Comparison of ENCODE assay signal across 18 mouse cellular contexts in genomic region chr9:59163390-59163976, GRCm38 (mm10).
DNase-seq lines count a peak whose midpoint lies in the region; ATAC-seq and TF ChIP-seq lines count a peak whose summit lies in the region.
"Had no signal": no experiment of that assay in that cellular context is flagged by ENCODE, and none has a peak within 500 bp of the region (broad histone marks: within the 10 kb centered on the region; RNA-seq: fewer than 3 reads in every experiment).

No protein-coding gene starts in this region.

- H3K27ac ChIP-seq in hindbrain, embryonic 10.5 days, result peak overlapping the region; percentile 62
- peak overlapping the region; percentile 72 for H3K27ac ChIP-seq in midbrain, embryonic 12.5 days (replicated peaks)
- peak overlapping the region; percentile 75 for H3K27ac ChIP-seq in neural tube, embryonic 14.5 days (ENCODE audit: low read depth, low read length)
- H3K27ac ChIP-seq in kidney, embryonic 14.5 days (ENCODE audit: low read depth, low read length), result no peak overlapping the region
- no peak overlapping the region for H3K27ac ChIP-seq in left cerebral cortex, adult 2 months

- no peak overlapping the region for H3K4me2 ChIP-seq in midbrain, embryonic 12.5 days (replicated peaks)
- H3K4me2 ChIP-seq in neural tube, embryonic 14.5 days (ENCODE audit: low read depth, low read length), result no peak overlapping the region
- no peak overlapping the region for H3K4me2 ChIP-seq in kidney, embryonic 14.5 days (replicated peaks; ENCODE audit: low read depth, low read length)
- H3K4me2 ChIP-seq: heart, embryonic 11.5 days had no signal

- TF ChIP-seq CTCF in left cerebral cortex, adult 2 months (IDR thresholded peaks at IDR 0.05), result no peak

- no peak overlapping the region for H3K9ac ChIP-seq in midbrain, embryonic 12.5 days (replicated peaks)
- H3K9ac ChIP-seq in neural tube, embryonic 14.5 days (replicated peaks; ENCODE audit: low read depth, low read length), result no peak overlapping the region
- no peak overlapping the region for H3K9ac ChIP-seq in kidney, embryonic 14.5 days (ENCODE audit: low read depth, low read length)
- H3K9ac ChIP-seq: liver, postnatal 0 days had no signal

- no peaks in the 10 kb centered on the region for H3K9me3 ChIP-seq in hindbrain, embryonic 10.5 days
- H3K9me3 ChIP-seq in midbrain, embryonic 12.5 days, result no peaks in the 10 kb centered on the region
- no peaks in the 10 kb centered on the region for H3K9me3 ChIP-seq in neural tube, embryonic 14.5 days (ENCODE audit: control insufficient read depth, low read length)
- H3K9me3 ChIP-seq in kidney, embryonic 14.5 days (ENCODE audit: control insufficient read depth, low read length), result no peaks in the 10 kb centered on the region
- H3K9me3 ChIP-seq: G1E had no signal

- peak; percentile 85 for ATAC-seq in midbrain, embryonic 12.5 days (ENCODE audit: low FRiP score, low read depth)
- ATAC-seq in neural tube, embryonic 14.5 days (ENCODE audit: low read depth), result peak; percentile 87
- ATAC-seq in kidney, embryonic 14.5 days (ENCODE audit: low FRiP score, low TSS enrichment), result no peak
- ATAC-seq: liver, postnatal 0 days had no signal

- no peak overlapping the region for H3K4me3 ChIP-seq in hindbrain, embryonic 10.5 days
- no peak overlapping the region for H3K4me3 ChIP-seq in midbrain, embryonic 12.5 days
- H3K4me3 ChIP-seq in neural tube, embryonic 14.5 days (ENCODE audit: low read depth, low read length), result no peak overlapping the region
- no peak overlapping the region for H3K4me3 ChIP-seq in kidney, embryonic 14.5 days (ENCODE audit: low read length)
- H3K4me3 ChIP-seq in left cerebral cortex, adult 2 months, result no peak overlapping the region
- H3K4me3 ChIP-seq: myocyte had no signal

- WGBS in hindbrain, embryonic 10.5 days, result 29% methylated on average over 6 of the region's 6 CpGs
- WGBS in midbrain, embryonic 12.5 days, result 23% methylated on average over 6 of the region's 6 CpGs
- WGBS in neural tube, embryonic 14.5 days, result 3% methylated on average over 6 of the region's 6 CpGs
- WGBS in kidney, embryonic 14.5 days, result 39% methylated on average over 6 of the region's 6 CpGs

- peak; percentile 23 for DNase-seq in embryo, embryonic 11.5 days (ENCODE audit: low read depth, low spot score)
- peak; percentile 55 for DNase-seq in hindbrain, embryonic 10.5 days (ENCODE audit: low spot score)
- DNase-seq in frontal cortex, postnatal 14 days (ENCODE audit: low spot score in 2 of 2), result no peak
- DNase-seq in spleen, postnatal 4 days (ENCODE audit: low spot score in 2 of 2), result no peak
- DNase-seq in left cerebral cortex, adult 2 months (ENCODE audit: extremely low spot score in 1 of 2, low spot score in 2 of 2), result no peak
- DNase-seq: adrenal gland, postnatal 25 days; cerebellum, postnatal 36 days; heart, postnatal 36 days; kidney, adult 18-20 months; liver, postnatal 0 days; lung, postnatal 36 days; right cerebral cortex, adult 18-20 months had no signal

- intact Hi-C loops in left cerebral cortex, adult 2 months (cut with DNase I), result no loop called here

- H3K27me3 ChIP-seq in hindbrain, embryonic 10.5 days (ENCODE audit: insufficient read depth, poor library complexity, severe bottlenecking), result no peaks in the 10 kb centered on the region
- no peaks in the 10 kb centered on the region for H3K27me3 ChIP-seq in midbrain, embryonic 12.5 days
- H3K27me3 ChIP-seq in neural tube, embryonic 14.5 days (ENCODE audit: control insufficient read depth, insufficient read depth, low read length), result no peaks in the 10 kb centered on the region
- no peaks in the 10 kb centered on the region for H3K27me3 ChIP-seq in kidney, embryonic 14.5 days (ENCODE audit: control insufficient read depth, insufficient read depth, low read length)

- no peaks in the 10 kb centered on the region for H3K36me3 ChIP-seq in hindbrain, embryonic 10.5 days
- no peaks in the 10 kb centered on the region for H3K36me3 ChIP-seq in midbrain, embryonic 12.5 days
- H3K36me3 ChIP-seq in neural tube, embryonic 14.5 days (ENCODE audit: control insufficient read depth, insufficient read depth, low read length), result no peaks in the 10 kb centered on the region
- H3K36me3 ChIP-seq in kidney, embryonic 14.5 days (ENCODE audit: control insufficient read depth, insufficient read depth, low read length), result no peaks in the 10 kb centered on the region
- H3K36me3 ChIP-seq: G1E had no signal

- H3K4me1 ChIP-seq in hindbrain, embryonic 10.5 days (replicated peaks), result peaks cover 23% of the 10 kb centered on the region
- H3K4me1 ChIP-seq in midbrain, embryonic 12.5 days, result peaks cover 21% of the 10 kb centered on the region
- H3K4me1 ChIP-seq in neural tube, embryonic 14.5 days (ENCODE audit: control insufficient read depth, insufficient read depth, low read length), result peaks cover 9% of the 10 kb centered on the region; the same call in 1 of the 2 replicates
- no peaks in the 10 kb centered on the region for H3K4me1 ChIP-seq in kidney, embryonic 14.5 days (ENCODE audit: control insufficient read depth, insufficient read depth, low read length)

Comparison
In these comparisons a context has a peak if more than half of its experiments do, and no peak if none do; other contexts are left out.
1. DNase-seq: peak in embryo, embryonic 11.5 days (single experiment) and hindbrain, embryonic 10.5 days (single experiment); none in frontal cortex, postnatal 14 days (0 of 2), spleen, postnatal 4 days (0 of 2) and left cerebral cortex, adult 2 months (0 of 2).
2. H3K27ac ChIP-seq: peak in hindbrain, embryonic 10.5 days (single experiment), midbrain, embryonic 12.5 days (single experiment) and neural tube, embryonic 14.5 days (single experiment); none in kidney, embryonic 14.5 days (single experiment) and left cerebral cortex, adult 2 months (single experiment).